Mouse (Mus musculus): Measurements from ENCODE around the gene Lrrc23. TPM values are rescaled to one million over a fixed set of nuclear protein-coding genes. Genes with fewer than 3 reads are reported as not detected.
"Not testable (repeated sequence)": the region's sequence is repeated elsewhere in the genome, so short reads cannot be mapped to it uniquely, and the experiment has no call there.

Lrrc23 gene
- total RNA-seq (2021) = under 1 TPM in 1 of 2 experiments, not detected in 1; 0.52 TPM

DNA sequence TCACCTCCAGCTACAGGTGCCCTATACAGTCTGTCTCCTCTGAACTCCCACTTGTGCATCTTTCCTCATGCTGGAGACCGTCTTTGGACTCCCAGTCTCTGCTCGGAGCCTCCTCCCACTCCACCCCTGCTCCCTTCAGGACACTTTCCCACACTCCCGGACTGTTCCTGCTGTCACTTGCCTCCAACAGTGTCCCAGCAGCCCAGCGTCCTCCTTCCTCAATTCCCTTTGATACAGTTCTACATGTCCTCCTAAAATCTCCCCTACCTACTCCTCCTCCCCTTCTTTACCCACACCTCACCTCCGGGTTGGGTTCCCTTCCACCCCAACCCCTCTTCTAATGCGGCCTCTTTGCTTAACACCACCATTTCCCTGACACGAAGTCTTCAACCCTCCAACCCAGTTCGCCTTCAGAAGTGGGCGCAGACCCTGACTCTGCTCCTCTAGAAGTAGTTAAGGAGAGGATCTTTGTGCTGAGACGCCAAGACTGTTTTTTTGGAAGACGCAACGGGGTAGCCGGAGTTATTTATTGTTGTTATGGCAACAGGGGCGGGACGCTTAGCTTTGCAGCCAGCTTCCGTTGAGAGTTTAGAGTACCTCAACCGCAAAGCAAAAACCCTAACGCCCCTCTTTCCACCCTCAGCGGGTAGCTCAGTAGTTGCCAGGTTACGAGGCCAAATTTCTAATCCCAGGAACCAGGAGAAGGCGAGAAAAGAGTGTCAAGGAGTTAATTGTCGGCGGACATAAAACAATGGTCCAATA lies at the start of gene Lrrc23:
Gene Lrrc23, minus strand, starts transcription at position 506 of the 762 bp plus-strand sequence.
- DNase-seq = peak; percentile 51

DNA sequence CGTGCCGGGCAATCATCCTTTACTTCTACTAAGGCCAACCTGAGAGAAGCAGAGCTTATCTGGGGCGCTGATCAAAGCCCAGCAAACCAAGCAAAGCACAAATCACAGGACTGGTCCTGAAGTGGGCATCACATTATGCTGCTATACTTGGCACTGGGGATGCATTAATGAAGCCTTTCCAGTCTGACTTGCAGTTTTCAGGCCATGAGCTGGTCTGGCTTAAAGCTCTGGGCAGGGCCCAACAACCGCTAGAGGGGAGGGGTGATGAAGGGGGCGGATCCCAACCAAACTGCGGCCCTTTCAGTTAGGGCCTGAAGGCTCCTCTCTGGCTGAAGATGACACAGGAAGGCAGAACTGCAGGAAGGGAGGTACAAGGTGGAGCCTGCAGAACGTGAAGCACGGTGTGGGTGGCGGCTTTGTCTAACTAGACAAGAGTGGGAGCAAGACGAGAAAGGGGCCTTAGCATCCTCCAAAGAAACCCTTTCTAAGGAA lies 48.6 kb upstream of the Lrrc23 start:
- DNase-seq = peak; percentile 48

DNA sequence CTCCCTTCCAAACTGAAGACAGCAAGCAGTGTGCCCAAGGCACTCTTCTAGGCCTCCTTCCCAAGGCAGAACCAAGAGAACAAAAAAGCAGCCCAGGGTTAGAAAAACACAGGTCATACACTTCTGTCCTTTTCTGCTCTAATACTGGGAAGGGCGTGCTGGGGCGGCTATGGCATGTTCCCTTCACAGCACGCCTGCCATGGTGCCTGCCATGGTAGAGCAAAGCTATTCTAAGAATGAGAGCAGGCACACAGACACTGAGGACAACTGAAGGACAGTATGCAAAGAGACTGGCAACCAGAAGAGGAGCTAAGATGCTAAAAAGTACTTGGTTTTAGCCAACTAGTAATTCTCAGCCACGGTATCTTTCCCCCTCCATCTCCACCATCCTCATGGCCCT lies 42.5 kb upstream of the Lrrc23 start:
- DNase-seq = no peak

DNA sequence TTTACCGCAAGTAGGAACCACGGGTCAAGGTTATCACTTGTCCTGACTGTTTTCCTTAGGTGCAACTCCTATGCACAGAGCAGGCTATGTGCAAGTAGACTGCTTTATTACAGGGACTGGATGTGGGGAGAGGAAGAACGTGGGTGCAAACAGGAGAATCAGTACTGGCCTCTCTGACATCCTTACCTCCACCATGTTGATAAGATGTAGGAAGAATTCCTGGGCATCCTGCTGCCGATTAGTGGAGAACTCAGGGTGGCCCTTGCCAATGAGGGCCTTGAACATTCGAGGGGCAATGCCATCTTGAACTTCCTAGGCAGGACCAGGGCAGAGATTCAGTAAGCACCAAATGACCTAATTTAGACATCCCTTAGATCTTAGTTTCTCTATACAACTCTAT lies 41.4 kb upstream of the Lrrc23 start:
- no peak for DNase-seq

DNA sequence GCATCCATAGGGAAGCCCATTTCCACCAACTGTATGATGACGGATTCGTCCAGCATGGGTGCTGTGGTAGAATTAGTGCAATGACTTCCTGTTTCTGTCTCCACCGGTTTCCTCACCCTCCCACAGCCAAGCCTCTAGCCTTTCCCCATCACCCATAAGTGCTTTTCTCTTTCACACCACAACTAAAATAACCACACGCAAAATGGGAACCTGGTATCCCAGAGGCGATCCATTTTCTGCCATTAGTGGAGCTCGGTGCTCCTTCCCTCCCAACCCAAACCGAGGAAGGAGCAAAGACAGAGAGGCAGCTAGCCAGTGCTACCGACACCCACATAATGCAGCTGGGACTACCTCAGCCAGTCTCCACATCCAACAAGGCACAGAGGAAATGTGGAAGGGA lies 38.4 kb upstream of the Lrrc23 start:
- DNase-seq = no peak

DNA sequence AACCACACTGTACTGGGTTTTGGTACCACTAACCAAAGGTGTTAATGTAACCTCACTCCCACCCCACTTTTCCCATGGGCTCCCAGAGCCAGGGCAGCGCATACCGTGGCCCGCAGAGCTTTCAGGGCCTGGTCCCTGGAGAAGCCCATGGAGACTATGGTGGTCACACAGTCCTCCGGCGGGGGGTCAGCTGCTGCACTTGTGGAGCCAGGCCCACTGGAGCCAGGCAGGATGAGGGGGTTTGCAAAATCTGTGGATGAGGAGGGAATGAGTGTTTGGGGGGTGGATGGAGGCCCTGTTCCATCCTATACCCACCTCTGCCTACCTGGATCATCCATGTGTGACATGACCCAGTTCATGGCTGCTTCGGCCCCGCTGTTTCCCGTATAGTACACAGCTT lies 38.0 kb upstream of the Lrrc23 start:
- DNase-seq = no peak

DNA sequence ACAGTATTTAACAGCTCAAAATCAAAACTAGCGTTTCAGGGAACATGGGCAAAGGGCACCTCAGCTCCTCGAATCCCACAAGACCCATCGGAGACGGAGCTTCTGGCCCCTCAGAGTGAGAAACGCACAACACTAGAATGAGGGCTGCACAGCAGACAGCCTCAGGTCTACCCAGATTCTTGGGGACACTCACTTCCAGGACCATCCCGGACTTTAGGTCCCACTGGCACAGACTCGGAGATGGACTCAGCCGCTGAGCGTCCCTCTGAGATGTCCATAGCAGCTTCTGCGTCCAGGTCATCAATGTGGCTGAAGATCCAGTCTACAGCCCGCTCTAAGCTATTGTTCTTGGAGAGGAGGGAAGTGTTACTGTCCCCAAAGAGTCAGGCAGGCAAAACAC lies 37.6 kb upstream of the Lrrc23 start:
- DNase-seq = no peak

DNA sequence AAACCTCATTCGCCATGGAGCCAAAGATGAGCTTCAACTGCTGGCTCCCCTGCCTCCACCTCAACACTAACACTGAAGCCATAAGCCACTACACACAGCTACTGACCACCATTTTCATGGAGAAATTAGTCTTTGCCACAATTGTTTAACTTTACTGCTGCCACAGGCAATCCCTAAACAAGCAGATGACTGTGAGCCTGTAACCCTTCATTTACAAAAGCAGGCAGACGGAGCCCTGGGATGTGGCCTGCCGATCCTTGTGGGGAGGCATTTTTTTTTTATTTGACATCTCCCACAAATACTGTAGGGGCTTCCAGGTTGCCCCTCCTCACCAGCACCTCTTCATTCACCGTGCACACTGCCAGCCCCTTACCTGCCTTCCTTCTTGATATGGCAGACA lies 37.1 kb upstream of the Lrrc23 start:
- DNase-seq = no peak

DNA sequence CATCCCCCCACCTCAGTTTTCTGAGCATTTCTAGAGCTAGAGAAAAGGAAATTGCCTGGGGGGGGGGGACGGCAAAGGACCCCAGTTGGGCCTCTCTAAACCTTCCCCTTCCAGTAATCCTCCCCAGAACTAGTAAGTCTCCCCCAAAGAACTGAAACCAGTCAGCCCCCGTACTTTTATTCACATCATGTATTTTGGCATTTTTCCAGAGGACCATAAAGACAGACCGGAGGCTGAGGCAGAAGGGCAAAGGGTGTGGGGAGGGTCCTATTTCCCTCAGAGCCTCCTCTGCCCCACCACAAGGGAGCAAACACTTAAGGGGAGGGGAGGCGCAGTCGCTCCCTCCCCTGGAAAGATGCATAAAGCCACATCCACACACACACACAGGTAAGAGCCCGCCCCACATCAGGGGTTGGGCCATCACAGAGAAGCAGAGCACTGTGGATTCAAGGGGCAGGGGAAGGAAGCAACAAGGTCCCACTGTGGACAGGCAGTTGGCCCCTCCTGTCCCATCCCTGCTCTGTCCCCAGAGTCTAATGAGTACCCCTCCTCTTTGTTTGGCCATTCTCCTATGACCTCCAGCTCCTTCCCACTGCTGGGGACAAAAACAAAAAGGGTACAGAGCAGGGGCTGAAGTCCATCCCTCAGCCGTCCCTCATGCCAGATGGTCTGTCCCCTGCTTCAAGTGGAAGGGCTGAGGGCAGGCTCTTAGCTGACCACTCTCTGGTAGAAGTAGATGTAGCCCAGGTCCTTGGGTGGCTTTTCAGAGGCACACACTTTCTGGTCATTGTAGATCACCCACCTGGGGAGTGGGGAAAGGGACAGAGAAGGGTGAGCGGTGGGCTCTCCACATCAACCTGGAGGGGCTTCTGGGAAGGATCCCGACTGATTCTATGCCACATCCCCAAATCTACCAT lies 35.6 kb upstream of the Lrrc23 start:
- DNase-seq = no peak

DNA sequence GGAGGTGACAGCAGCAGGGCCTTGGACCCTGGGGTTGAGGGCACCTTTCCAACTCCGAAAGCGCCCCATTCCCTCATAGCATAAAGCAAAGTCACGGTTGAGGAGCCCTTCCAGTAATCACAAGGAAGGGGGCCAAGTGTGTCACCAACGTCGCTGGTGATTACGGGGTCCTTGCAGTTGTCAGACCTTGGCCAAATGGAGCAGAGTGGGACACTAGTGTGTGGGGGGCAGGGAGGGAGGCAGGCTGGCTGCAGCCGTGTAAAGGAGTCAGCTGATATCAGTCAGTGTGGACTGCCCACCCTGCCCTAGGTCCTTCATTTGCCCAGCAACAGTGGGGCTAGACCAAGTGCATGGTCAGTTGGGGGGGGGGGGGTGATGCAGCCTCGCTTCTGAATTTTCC lies 34.9 kb upstream of the Lrrc23 start:
- peak; percentile 38 for DNase-seq

DNA sequence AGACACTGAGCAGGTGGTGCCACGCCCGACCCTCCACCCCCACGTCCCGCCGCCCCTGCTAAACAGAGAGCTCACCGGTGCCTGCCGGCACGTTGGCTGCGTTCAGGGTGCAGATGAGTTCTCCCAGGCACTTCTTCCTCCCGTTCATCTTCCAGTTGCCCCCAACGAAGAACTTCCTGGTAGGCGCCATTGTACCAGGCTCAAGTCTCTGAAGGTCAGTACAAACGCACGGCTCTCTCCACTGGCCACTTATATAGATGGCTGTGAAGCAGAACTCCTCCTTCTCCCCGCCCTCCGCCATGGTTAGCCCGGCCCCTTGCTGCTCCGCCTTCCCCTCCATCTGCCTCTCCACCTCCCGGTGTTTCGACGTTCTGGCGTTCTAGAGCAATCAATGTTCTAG lies 34.4 kb upstream of the Lrrc23 start, which contains the start of gene Tpi1:
Gene Tpi1, minus strand, starts transcription at position 364 of the 400 bp plus-strand sequence.
- DNase-seq = peak; percentile 95

DNA sequence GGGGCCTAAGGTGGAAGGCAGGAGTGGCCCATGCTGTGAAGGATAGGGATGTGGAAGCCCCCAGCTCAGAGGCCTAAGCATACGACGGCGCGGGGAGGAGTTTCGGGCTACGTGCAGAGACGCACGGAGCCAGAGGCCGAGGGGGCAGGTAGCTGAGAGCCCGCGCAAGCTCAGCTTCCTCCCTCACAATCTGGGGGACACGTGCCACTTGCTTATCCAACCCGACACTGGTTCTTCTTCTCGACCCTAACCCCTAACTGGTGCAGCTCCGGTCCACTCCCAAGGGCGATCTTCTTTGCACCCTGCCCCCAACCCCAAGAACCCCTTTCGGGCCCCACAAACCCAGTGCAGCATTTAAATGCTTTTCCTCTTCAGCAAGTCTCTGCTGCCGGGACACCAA lies 34.0 kb upstream of the Lrrc23 start:
- peak; percentile 77 for DNase-seq

DNA sequence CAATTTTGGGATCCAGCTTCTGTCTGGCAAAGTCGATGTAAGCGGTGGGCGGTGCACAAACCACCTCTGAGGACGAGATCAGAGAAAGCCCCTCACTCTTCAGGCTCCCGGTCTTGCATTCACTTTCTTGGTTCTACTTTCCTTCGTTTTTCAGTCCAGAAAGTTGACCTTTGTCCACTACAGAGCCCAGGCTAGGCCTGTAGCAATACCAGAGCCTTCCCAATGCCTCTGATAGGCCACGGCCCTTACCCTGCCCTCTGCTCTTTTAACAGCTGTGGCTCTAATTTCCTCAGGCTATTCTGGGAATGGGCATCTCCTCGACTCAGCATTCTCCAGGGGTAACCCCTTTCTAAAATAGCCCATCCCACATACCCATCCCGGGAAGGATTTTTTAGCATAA lies 33.3 kb upstream of the Lrrc23 start:
- no peak for DNase-seq

DNA sequence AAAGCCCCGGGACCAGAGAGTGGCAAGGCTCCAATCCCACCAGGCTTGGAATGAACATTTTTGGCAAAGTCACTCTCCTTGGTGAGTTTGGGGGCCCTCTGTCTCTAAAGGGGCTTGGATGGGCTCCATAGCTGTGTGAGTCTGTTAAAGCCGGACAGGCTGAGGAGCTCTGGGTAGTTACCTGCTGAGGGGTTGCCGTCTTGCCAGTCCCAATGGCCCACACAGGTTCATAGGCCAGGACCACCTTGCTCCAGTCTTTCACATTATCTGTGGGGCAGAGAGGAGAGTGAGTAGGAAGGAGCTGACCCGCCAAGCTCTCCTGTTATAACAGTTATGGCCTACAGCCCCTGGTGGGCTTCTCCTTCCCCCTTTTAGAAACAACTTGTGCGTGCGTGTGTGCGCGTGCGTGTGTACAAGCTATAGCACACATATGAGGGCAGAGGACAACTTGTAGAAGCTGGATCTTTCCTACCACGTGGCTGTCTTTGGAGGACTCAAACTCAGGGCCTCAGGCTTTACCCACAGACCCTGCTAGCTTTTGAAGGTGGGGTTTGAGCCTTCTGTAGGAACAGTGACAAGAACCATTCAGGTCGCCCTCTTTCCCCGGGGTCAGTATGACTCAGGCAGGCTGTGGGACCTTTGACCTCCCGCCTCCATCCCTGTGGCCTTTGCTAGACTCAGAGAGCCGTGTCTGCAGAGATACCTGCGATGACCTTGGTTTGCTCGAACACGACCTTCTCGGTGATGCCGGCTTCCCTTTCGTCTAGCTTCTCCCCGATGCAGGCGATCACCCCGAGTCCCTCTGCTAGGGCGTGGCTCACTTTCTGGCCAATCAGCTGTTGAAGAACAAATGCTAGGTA lies 32.4 kb upstream of the Lrrc23 start:
- no peak for DNase-seq

DNA sequence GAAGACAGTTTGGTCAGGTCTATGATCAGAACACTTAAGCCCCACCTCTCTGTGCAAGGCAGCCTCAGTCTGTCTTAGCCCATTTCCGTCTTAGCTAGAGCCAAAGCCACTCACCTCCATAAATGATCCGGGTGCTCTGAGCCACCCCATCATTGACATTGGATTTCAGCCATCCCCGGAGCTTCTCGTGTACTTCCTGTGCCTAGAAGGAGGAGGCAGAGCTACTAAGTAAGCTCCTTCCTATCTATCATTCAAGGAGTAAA lies 31.8 kb upstream of the Lrrc23 start:
- no peak for DNase-seq

DNA sequence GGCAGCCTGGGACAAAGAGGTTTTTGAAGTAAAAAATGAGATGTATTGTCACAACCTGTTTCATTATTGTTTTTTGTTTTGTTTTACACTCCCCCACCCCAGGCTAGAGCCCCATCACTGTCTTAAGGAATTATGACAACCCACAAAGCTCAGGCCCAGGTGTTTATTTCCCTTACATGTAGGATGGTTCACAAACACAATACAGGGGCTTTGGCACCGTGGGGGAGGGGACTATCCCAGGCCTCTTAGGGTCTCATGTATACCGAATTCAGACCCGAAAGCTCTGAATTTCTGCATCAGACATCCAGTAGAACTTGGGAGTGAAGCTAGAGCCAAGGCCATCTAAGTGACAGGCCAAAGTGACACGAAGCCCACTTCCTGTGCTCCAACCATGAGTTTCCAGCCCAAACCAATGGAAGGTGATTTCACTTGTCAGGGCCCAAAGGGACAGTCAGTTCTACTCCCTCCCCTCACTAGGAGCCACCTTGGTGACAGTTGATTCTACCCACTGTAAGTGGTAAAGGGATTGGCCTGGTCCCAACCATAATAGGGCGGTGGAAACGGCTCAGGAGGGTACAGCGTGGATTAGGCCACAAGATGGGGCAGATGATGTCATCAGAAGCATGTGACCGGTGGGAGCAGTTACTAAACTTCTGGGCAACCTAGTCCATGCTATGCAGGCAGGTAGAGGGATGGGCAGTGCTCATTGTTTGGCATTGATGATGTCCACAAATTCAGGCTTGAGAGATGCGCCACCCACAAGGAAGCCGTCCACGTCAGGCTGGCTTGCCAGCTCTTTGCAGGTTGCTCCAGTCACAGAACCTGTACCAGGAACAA lies 31.3 kb upstream of the Lrrc23 start:
- not testable (repeated sequence) for DNase-seq

DNA sequence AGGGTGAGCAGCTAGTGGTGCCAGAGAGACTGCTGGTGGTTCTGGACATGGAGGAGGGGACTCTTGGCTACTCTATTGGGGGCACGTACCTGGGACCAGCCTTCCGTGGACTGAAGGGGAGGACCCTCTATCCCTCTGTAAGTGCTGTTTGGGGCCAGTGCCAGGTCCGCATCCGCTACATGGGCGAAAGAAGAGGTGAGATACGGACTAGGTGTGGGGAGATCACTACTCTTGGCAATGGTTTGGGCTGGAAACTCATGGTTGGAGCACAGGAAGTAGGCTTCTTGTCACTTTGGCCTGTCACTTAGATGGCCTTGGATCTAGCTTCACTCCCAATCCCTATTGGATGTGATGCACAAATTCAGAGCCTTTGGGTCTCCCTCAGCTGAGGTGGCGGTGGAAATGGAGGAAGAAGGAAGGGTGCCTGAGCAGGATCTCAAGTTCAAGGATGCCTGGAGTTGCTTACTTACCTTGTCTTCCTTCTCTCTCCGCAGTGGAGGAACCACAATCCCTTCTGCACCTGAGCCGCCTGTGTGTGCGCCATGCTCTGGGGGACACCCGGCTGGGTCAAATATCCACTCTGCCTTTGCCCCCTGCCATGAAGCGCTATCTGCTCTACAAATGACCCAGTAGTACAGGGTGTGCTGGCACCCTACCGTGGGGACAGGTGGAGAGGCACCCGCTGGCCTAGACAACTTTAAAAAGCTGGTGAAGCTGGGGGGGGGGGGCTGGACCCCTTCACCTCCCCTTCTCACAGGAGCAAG lies 30.4 kb upstream of the Lrrc23 start:
- no peak for DNase-seq

DNA sequence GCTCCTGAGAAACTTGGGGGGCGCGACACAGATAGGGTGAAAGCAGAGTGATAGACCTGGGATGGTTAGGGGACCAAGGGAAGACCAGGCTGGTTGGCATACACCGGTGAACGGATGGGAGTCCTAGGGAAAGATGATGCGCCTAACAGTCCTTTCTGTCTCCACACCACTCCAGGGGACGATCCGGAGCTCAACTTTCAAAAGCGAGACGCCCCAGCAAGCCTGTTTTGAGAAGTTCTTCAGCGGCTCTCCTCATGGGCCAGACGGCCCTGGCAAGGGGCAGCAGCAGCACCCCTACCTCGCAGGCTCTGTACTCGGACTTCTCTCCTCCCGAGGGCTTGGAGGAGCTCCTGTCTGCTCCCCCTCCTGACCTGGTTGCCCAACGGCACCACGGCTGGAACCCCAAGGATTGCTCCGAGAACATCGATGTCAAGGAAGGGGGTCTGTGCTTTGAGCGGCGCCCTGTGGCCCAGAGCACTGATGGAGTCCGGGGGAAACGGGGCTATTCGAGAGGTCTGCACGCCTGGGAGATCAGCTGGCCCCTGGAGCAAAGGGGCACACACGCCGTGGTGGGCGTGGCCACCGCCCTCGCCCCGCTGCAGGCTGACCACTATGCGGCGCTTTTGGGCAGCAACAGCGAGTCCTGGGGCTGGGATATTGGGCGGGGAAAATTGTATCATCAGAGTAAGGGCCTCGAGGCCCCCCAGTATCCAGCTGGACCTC lies 29.7 kb upstream of the Lrrc23 start:
- peak; percentile 91 for DNase-seq

DNA sequence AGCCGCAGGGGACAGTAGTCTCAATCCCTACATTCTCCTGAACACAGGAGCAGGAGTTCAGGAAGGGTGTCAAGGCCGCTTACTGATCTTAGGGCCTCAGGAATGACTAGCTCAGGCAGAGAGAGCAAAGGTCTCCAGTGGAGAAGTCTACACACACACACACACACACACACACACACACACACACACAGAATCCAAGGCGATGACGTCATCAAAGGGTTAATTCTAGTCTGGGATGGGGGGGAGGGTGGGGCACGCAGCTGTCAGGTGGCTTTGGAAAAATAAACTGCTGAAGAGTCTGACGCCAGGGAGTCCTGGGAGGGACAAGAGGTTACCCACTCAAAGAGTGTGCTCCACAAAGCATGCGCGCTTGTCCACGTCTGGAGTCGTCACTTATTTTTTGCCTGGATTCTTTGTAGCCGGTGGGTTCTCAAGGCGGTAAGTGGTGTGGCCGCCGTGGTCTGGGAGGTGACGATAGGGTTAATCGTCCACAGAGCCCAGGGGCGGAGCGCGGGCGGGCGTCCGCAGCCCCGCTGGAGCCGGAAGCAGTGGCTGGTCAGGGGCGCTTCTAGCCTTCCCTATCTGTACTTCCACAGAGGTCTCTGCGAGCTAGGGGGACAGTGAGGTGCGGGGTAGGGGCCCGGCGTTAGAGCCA lies 29.0 kb upstream of the Lrrc23 start, which contains the start of gene Spsb2:
Gene Spsb2, plus strand, starts transcription at position 304 of the 655 bp plus-strand sequence.
- DNase-seq = peak; percentile 82

DNA sequence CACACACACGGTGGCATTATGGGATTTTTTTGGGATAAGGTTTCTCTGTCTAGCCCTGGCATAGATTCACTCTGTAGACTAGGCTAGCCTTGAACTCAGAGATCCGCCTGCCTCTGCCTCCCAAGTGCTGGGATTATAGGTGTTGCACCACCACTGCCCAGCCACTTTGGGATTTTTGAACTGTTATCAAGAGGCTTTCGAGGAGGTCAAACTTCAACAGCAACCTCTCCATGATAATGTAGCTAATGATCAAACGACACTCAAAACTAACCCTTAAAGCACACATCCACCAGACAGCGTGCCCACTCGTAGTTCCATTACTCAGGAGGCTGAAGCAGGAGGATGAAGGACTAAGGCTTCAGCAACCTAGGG lies 28.4 kb upstream of the Lrrc23 start:
- DNase-seq = no peak

Measured in heart, postnatal 4 days (tissue).